Mouse (Mus musculus) heart, postnatal 0 days (tissue): ENCODE measurements around the gene Tgm1.

Source experiments
- CTCF ChIP-seq: IDR thresholded peaks from 2 replicates; pipeline ENCODE4 v1.5.1; 2016; ENCODE audit warnings: antibody characterized with exemption, control low read depth, low read depth
- EP300 ChIP-seq: IDR thresholded peaks from 2 replicates; pipeline ENCODE4 v1.6.1; 2016; ENCODE audit warnings: antibody characterized with exemption, low read depth

DNA sequence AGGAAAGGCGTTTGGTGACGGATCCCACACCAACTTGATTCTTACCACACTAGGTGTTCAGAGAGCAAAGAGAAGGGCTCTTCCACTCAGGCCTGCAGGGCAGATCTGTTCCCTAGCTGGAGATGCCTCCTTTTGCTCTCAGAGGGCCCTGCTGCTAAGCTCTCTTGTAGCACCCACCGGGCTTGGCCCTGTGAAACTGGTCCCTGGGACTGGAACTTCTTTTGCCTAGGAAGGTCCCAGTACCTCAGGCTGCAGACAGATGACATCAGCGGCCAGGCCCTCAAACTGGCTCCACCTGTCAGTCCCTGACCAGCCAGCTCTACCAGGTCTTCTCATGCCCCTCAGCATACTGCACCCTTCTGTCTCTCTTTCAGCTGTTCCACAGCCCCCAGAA, at the start of gene Tgm1:
- TF ChIP-seq CTCF (no peak), EP300 (no peak)
